Mouse (Mus musculus) neural tube, embryonic 13.5 days (tissue): ENCODE measurements at regions not wholly inside any gene's neighbourhood (a gene's known extent, or its start where the extent isn't known, plus 50 kb on each side); places are given as distances from the start of the nearest gene placed in this dataset.

Source experiments
- ATAC-seq: fragments of 200-750 bp; cut with Nextera tagmentation; 2 replicates; pipeline ENCODE4 v1.8.0; 2017; ENCODE audit warnings: low read depth, mild to moderate bottlenecking, moderate TSS enrichment, moderate library complexity
- H3K27ac ChIP-seq: fragments of 300-500 bp; sonication (generic); replicated peaks from 2 replicates; pipeline ENCODE4 v1.5.1; 2015; ENCODE audit warnings: moderate library complexity, mild to moderate bottlenecking, inconsistent platforms
- H3K27me3 ChIP-seq: fragments of 300-500 bp; sonication (generic); 2 replicates; pipeline ENCODE4 v1.6.1; 2015; ENCODE audit warnings: mild to moderate bottlenecking, inconsistent platforms
- H3K36me3 ChIP-seq: fragments of 300-500 bp; sonication (generic); 2 replicates; pipeline ENCODE4 v1.6.1; 2015; ENCODE audit warnings: mild to moderate bottlenecking, inconsistent platforms
- H3K4me1 ChIP-seq: fragments of 300-500 bp; sonication (generic); replicated peaks from 2 replicates; pipeline ENCODE4 v1.6.1; 2015; ENCODE audit warnings: inconsistent platforms
- H3K4me2 ChIP-seq: fragments of 300-500 bp; sonication (generic); 2 replicates; pipeline ENCODE4 v1.6.1; 2015; ENCODE audit warnings: inconsistent platforms, mild to moderate bottlenecking, moderate library complexity
- H3K4me3 ChIP-seq: fragments of 300-500 bp; sonication (generic); 2 replicates; pipeline ENCODE4 v1.5.1; 2015; ENCODE audit warnings: mild to moderate bottlenecking, inconsistent platforms
- H3K9ac ChIP-seq: fragments of 300-500 bp; sonication (generic); 2 replicates; pipeline ENCODE4 v1.6.1; 2015; ENCODE audit warnings: moderate library complexity, mild to moderate bottlenecking, inconsistent platforms
- H3K9me3 ChIP-seq: fragments of 300-500 bp; sonication (generic); 2 replicates; pipeline ENCODE4 v1.6.1; 2016; ENCODE audit warnings: inconsistent platforms
- WGBS: fragments of 180-500 bp; shearing (Covaris S2); methylation state at CpG from one replicate; pipeline ENCODE4 v1.1.7; 2015; 5-methylcytosine and 5-hydroxymethylcytosine counted together

GRCm38 (mm10) chr6:127379511-127379910 lies 67.1 kb upstream of the Parp11 start:
- Histone ChIP-seq H3K27me3 (no peaks in the 10 kb centered on the region), H3K4me1 (peaks cover 13% of the 10 kb centered on the region), H3K4me2 (no peak overlapping the region), H3K9ac (no peak overlapping the region), H3K36me3 (no peaks in the 10 kb centered on the region), H3K27ac (no peak overlapping the region), H3K9me3 (no peaks in the 10 kb centered on the region), H3K4me3 (no peak overlapping the region)
- 0 out of 2 replicates have a peak, but pooled peaks have one; percentile 40 for ATAC-seq
- 9% methylated on average over 4 of the region's 4 CpGs for WGBS

GRCm38 (mm10) chr6:127381148-127381888 lies 65.3 kb upstream of the Parp11 start:
- H3K4me3 ChIP-seq, result no peak overlapping the region
- H3K36me3 ChIP-seq, result no peaks in the 10 kb centered on the region
- no peaks in the 10 kb centered on the region for H3K27me3 ChIP-seq
- no peak overlapping the region for H3K4me2 ChIP-seq
- H3K9ac ChIP-seq, result no peak overlapping the region
- WGBS, result 88% methylated on average over 2 of the region's 2 CpGs
- no peak for ATAC-seq
- no peaks in the 10 kb centered on the region for H3K9me3 ChIP-seq
- H3K27ac ChIP-seq, result no peak overlapping the region
- no peaks in the 10 kb centered on the region for H3K4me1 ChIP-seq

GRCm38 (mm10) chr6:127391258-127392011 lies 55.2 kb upstream of the Parp11 start:
- Histone ChIP-seq H3K27ac (no peak overlapping the region), H3K4me1 (peaks cover 10% of the 10 kb centered on the region), H3K9ac (no peak overlapping the region), H3K4me2 (no peak overlapping the region), H3K4me3 (no peak overlapping the region), H3K9me3 (no peaks in the 10 kb centered on the region), H3K36me3 (no peaks in the 10 kb centered on the region), H3K27me3 (no peaks in the 10 kb centered on the region)
- WGBS, result 91% methylated on average over 15 of the region's 15 CpGs
- ATAC-seq, result no peak

- no peaks in the 10 kb centered on the region for H3K27me3 ChIP-seq
- H3K27ac ChIP-seq, result no peak overlapping the region
- H3K36me3 ChIP-seq, result no peaks in the 10 kb centered on the region
- no peak for ATAC-seq
- H3K9me3 ChIP-seq, result no peaks in the 10 kb centered on the region
- WGBS, result 88% methylated on average over 12 of the region's 12 CpGs
- no peak overlapping the region for H3K4me2 ChIP-seq
- no peak overlapping the region for H3K4me3 ChIP-seq
- no peak overlapping the region for H3K9ac ChIP-seq
- peaks cover 10% of the 10 kb centered on the region for H3K4me1 ChIP-seq
These were observed 54.4 kb upstream of the Parp11 start for GRCm38 (mm10) chr6:127392012-127392798.

GRCm38 (mm10) chr6:127392799-127393172 lies 53.9 kb upstream of the Parp11 start:
- Histone ChIP-seq H3K27ac (no peak overlapping the region), H3K4me2 (no peak overlapping the region), H3K27me3 (no peaks in the 10 kb centered on the region), H3K4me1 (peaks cover 10% of the 10 kb centered on the region), H3K4me3 (no peak overlapping the region), H3K9me3 (no peaks in the 10 kb centered on the region), H3K36me3 (no peaks in the 10 kb centered on the region), H3K9ac (no peak overlapping the region)
- ATAC-seq, result no peak
- 61% methylated on average over 1 of the region's 1 CpGs for WGBS

- Histone ChIP-seq H3K4me1 (peaks cover 10% of the 10 kb centered on the region), H3K9me3 (no peaks in the 10 kb centered on the region), H3K9ac (no peak overlapping the region), H3K4me3 (no peak overlapping the region), H3K27ac (no peak overlapping the region), H3K27me3 (no peaks in the 10 kb centered on the region), H3K36me3 (no peaks in the 10 kb centered on the region), H3K4me2 (no peak overlapping the region)
- ATAC-seq, result no peak; the same call in 1 of the 2 replicates
- WGBS, result 14% methylated on average over 9 of the region's 9 CpGs
These were observed 52.6 kb upstream of the Parp11 start for GRCm38 (mm10) chr6:127393907-127394600.
